8 mouse cellular contexts compared by ENCODE assay signal in the genomic region with DNA sequence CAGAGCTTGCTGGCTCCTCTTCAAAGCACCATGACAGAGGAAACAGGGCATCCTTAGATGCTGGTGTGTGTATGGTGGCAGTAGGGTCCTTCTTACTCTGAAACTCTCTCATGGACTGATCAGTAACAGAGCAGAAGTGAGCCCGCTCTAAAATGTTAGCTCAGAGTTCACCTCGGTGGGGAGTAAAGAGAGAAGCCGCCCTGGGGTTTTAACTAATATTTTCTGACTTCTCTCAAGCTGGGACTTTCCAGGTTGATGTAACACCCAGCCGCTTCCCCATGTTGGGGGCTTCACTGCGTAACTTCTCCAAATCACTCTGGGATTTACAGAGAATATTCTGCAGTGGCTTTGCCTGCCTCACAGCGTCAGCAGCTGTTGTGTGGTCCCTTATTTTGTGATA.
DNase-seq lines count a peak whose midpoint lies in the region; ATAC-seq and TF ChIP-seq lines count a peak whose summit lies in the region.

No protein-coding gene starts in this region.

- H3K27ac ChIP-seq in brown adipose tissue, adult 24 weeks (replicated peaks; ENCODE audit: low read depth, low read length): peak overlapping the region; percentile 96
- H3K27ac ChIP-seq in hindbrain, postnatal 0 days: no peak overlapping the region
- H3K27ac ChIP-seq in midbrain, embryonic 15.5 days: no peak overlapping the region

- H3K27me3 ChIP-seq in hindbrain, postnatal 0 days (ENCODE audit: insufficient read depth, low read length): no peaks in the 10 kb centered on the region
- peaks cover 3% of the 10 kb centered on the region; the same call in 1 of the 2 replicates for H3K27me3 ChIP-seq in midbrain, embryonic 15.5 days (replicated peaks)

- WGBS in hindbrain, postnatal 0 days: 67% methylated on average over 6 of the region's 6 CpGs
- 75% methylated on average over 6 of the region's 6 CpGs for WGBS in midbrain, embryonic 15.5 days

- DNase-seq in heart, adult 18-20 months: peak; percentile 50 to 69
- DNase-seq in heart, postnatal 14 days: no peak
- DNase-seq in hindbrain, postnatal 0 days (ENCODE audit: low spot score): no peak
- no peak for DNase-seq in layer of hippocampus, adult 18-20 months (ENCODE audit: low spot score in 2 of 2)
- no peak for DNase-seq in urinary bladder, postnatal 36 days (ENCODE audit: low spot score in 2 of 2)
- DNase-seq in testis, postnatal 10 days (ENCODE audit: low spot score): no peak

- peak overlapping the region; percentile 76 for H3K4me3 ChIP-seq in brown adipose tissue, adult 24 weeks (ENCODE audit: insufficient read depth, low read depth, low read length)
- peak overlapping the region; percentile 11 for H3K4me3 ChIP-seq in hindbrain, postnatal 0 days (ENCODE audit: low read length)
- H3K4me3 ChIP-seq in midbrain, embryonic 15.5 days: no peak overlapping the region

- H3K36me3 ChIP-seq in hindbrain, postnatal 0 days (ENCODE audit: insufficient read depth, low read length): no peaks in the 10 kb centered on the region
- no peaks in the 10 kb centered on the region for H3K36me3 ChIP-seq in midbrain, embryonic 15.5 days (replicated peaks)

- peaks cover 29% of the 10 kb centered on the region for H3K4me1 ChIP-seq in brown adipose tissue, adult 24 weeks (ENCODE audit: control insufficient read depth, insufficient read depth, insufficient read length, low read length)
- H3K4me1 ChIP-seq in hindbrain, postnatal 0 days (ENCODE audit: insufficient read depth, low read length): no peaks in the 10 kb centered on the region; the same call in 1 of the 2 replicates
- H3K4me1 ChIP-seq in midbrain, embryonic 15.5 days: peaks cover 38% of the 10 kb centered on the region

- H3K4me2 ChIP-seq in hindbrain, postnatal 0 days (ENCODE audit: low read depth, low read length): peak overlapping the region; percentile 77
- peak overlapping the region; percentile 16; the same call in 1 of the 2 replicates for H3K4me2 ChIP-seq in midbrain, embryonic 15.5 days

- intact Hi-C loops in heart, postnatal 14 days (cut with DNase I): loop anchor here (5.0 kb wide), 1 partner anchor 85 kb away; no protein-coding TSS in a partner anchor

- no peak overlapping the region for H3K9ac ChIP-seq in hindbrain, postnatal 0 days (replicated peaks; ENCODE audit: low read length)
- H3K9ac ChIP-seq in midbrain, embryonic 15.5 days: no peak overlapping the region

- ATAC-seq in hindbrain, postnatal 0 days: no peak
- ATAC-seq in midbrain, embryonic 15.5 days (replicated peaks): no peak

- no peak for TF ChIP-seq CTCF in hindbrain, postnatal 0 days (IDR thresholded peaks at IDR 0.05; ENCODE audit: low read depth)

- no peaks in the 10 kb centered on the region for H3K9me3 ChIP-seq in hindbrain, postnatal 0 days (ENCODE audit: low read length)
- H3K9me3 ChIP-seq in midbrain, embryonic 15.5 days: no peaks in the 10 kb centered on the region

Comparison
In these comparisons a context has a peak if more than half of its experiments do, and no peak if none do; other contexts are left out.
1. DNase-seq: peak in heart, adult 18-20 months (2 of 2); none in heart, postnatal 14 days (0 of 2), hindbrain, postnatal 0 days (single experiment), layer of hippocampus, adult 18-20 months (0 of 2), urinary bladder, postnatal 36 days (0 of 2) and testis, postnatal 10 days (single experiment).